Mouse (Mus musculus) lung, adult 2 months (tissue): Measurements from ENCODE around the gene Batf3.

ENCODE experiments used
- CTCF ChIP-seq: fragments of 200-500 bp; IDR thresholded peaks from 2 replicates; pipeline ENCODE4 v1.5.1; 2011; ENCODE audit warnings: mild to moderate bottlenecking, low read length, control low read depth; ENCODE audit not compliant: insufficient read depth
- POLR2A ChIP-seq: fragments of 200-500 bp; IDR thresholded peaks from 2 replicates; pipeline ENCODE4 v1.6.1; 2011; ENCODE audit warnings: low read depth, mild to moderate bottlenecking, control low read depth, low read length, borderline replicate concordance; ENCODE audit errors: extremely low read depth

- TF ChIP-seq CTCF = no peak
- TF ChIP-seq POLR2A = no peak
Measured at GRCm38 (mm10) chr1:191089355-191089754, 8.3 kb upstream of the Batf3 start.
